Comparison of ENCODE assay signal across 10 mouse cellular contexts in genomic region chr14:32166062-32166441, GRCm38 (mm10). TPM values are rescaled to one million over a fixed set of nuclear protein-coding genes. Genes with fewer than 3 reads are reported as not detected.
DNase-seq lines count a peak whose midpoint lies in the region; ATAC-seq and TF ChIP-seq lines count a peak whose summit lies in the region.
"Had no signal": no experiment of that assay in that cellular context is flagged by ENCODE, and none has a peak within 500 bp of the region (broad histone marks: within the 10 kb centered on the region; RNA-seq: fewer than 3 reads in every experiment).

No protein-coding gene starts in this region.

- no peak for DNase-seq in heart, postnatal 10 days
- DNase-seq in hindbrain, embryonic 14.5 days (ENCODE audit: low spot score) = no peak
- peak; percentile 82 for DNase-seq in midbrain, embryonic 11.5 days (ENCODE audit: low spot score, missing footprints)
- no peak for DNase-seq in urinary bladder, postnatal 14 days (ENCODE audit: low spot score)
- DNase-seq in gastrocnemius, postnatal 25 days = no peak

- WGBS in heart, embryonic 14.5 days = 66% methylated on average over 2 of the region's 2 CpGs
- WGBS in bone marrow, adult 2 months = 6% methylated on average over 2 of the region's 2 CpGs
- 76% methylated on average over 2 of the region's 2 CpGs for WGBS in hindbrain, embryonic 14.5 days
- WGBS in midbrain, embryonic 11.5 days = 80% methylated on average over 2 of the region's 2 CpGs

- H3K27ac ChIP-seq in heart, embryonic 14.5 days (replicated peaks in 1 of 2; ENCODE audit: control insufficient read depth in 1 of 2, insufficient read depth in 1 of 2, low read depth in 2 of 2, low read length in 2 of 2) = no peak overlapping the region
- peak overlapping the region; percentile 19; the same call in 1 of the 2 replicates for H3K27ac ChIP-seq in bone marrow, adult 2 months (ENCODE audit: control insufficient read depth, insufficient read depth, low read depth, low read length, poor library complexity)
- H3K27ac ChIP-seq in hindbrain, embryonic 14.5 days = no peak overlapping the region
- H3K27ac ChIP-seq in midbrain, embryonic 11.5 days (ENCODE audit: low read depth, low read length) = no peak overlapping the region

- H3K4me1 ChIP-seq in heart, embryonic 14.5 days (ENCODE audit: control insufficient read depth in 2 of 2, insufficient read depth in 2 of 2, low read length in 2 of 2) = peaks cover 3 to 25% of the 10 kb centered on the region in 2 experiments; a peak in 3 of 4 replicates
- peaks cover 3% of the 10 kb centered on the region; the same call in 1 of the 2 replicates for H3K4me1 ChIP-seq in bone marrow, adult 2 months (ENCODE audit: control insufficient read depth, insufficient read depth, low read length)
- peaks cover 16% of the 10 kb centered on the region for H3K4me1 ChIP-seq in hindbrain, embryonic 14.5 days (replicated peaks; ENCODE audit: control insufficient read depth, insufficient read depth, low read length)
- peaks cover 9% of the 10 kb centered on the region for H3K4me1 ChIP-seq in midbrain, embryonic 11.5 days (ENCODE audit: control insufficient read depth, insufficient read depth, low read length)

- H3K9ac ChIP-seq in heart, embryonic 14.5 days (ENCODE audit: low read length) = peak overlapping the region; percentile 74
- 0 out of 2 replicates have a peak overlapping the region, but pooled peaks have one; percentile 66 for H3K9ac ChIP-seq in hindbrain, embryonic 14.5 days
- H3K9ac ChIP-seq in midbrain, embryonic 11.5 days (ENCODE audit: low read length) = no peak overlapping the region

- H3K4me2 ChIP-seq in heart, embryonic 14.5 days (ENCODE audit: low read length) = peak overlapping the region; percentile 95
- peak overlapping the region; percentile 98 for H3K4me2 ChIP-seq in hindbrain, embryonic 14.5 days (replicated peaks)
- peak overlapping the region; percentile 96 for H3K4me2 ChIP-seq in midbrain, embryonic 11.5 days

- no peak for ATAC-seq in heart, embryonic 14.5 days (ENCODE audit: insufficient number of reproducible peaks, insufficient read depth, low FRiP score, low read depth)
- ATAC-seq in hindbrain, embryonic 14.5 days (ENCODE audit: low FRiP score) = no peak
- ATAC-seq in midbrain, embryonic 11.5 days (ENCODE audit: low FRiP score) = no peak
- no peak for ATAC-seq in megakaryocyte-erythroid progenitor cell, adult 5-6 weeks (replicated peaks; ENCODE audit: low FRiP score, low TSS enrichment, poor library complexity, severe bottlenecking)

- peak overlapping the region in 1 of 2 experiments; percentile 62; a peak in 2 of 4 replicates for H3K4me3 ChIP-seq in heart, embryonic 14.5 days (ENCODE audit: control insufficient read depth in 1 of 2, insufficient read depth in 1 of 2, low read depth in 1 of 2, low read length in 2 of 2)
- peak overlapping the region; percentile 75 for H3K4me3 ChIP-seq in bone marrow, adult 2 months (replicated peaks; ENCODE audit: control insufficient read depth, low read depth, low read length)
- H3K4me3 ChIP-seq in hindbrain, embryonic 14.5 days (replicated peaks; ENCODE audit: low read length) = peak overlapping the region; percentile 41; the same call in 1 of the 2 replicates
- H3K4me3 ChIP-seq in midbrain, embryonic 11.5 days (ENCODE audit: low read depth, low read length) = peak overlapping the region; percentile 43; the same call in 1 of the 2 replicates

- intact Hi-C loops in heart, postnatal 10 days (cut with DNase I) = no loop called here

- H3K36me3 ChIP-seq in heart, embryonic 14.5 days (ENCODE audit: control insufficient read depth, insufficient read depth, low read length) = peaks cover 7% of the 10 kb centered on the region
- H3K36me3 ChIP-seq in hindbrain, embryonic 14.5 days (replicated peaks; ENCODE audit: control insufficient read depth, insufficient read depth) = 0 out of 2 replicates have a peak, but pooled peaks cover 2% of the 10 kb centered on the region
- H3K36me3 ChIP-seq in midbrain, embryonic 11.5 days (ENCODE audit: control insufficient read depth, insufficient read depth, low read length) = no peaks in the 10 kb centered on the region

- H3K9me3 ChIP-seq in heart, embryonic 14.5 days (ENCODE audit: control insufficient read depth, low read length) = no peaks in the 10 kb centered on the region
- no peaks in the 10 kb centered on the region for H3K9me3 ChIP-seq in hindbrain, embryonic 14.5 days (ENCODE audit: control insufficient read depth, low read length)
- no peaks in the 10 kb centered on the region for H3K9me3 ChIP-seq in midbrain, embryonic 11.5 days (ENCODE audit: control insufficient read depth, low read length)

- TF ChIP-seq POLR2A in bone marrow, adult 2 months (IDR thresholded peaks at IDR 0.05; ENCODE audit: borderline replicate concordance, control insufficient read depth, low read depth, low read length) = no peak

- no peaks in the 10 kb centered on the region for H3K27me3 ChIP-seq in heart, embryonic 14.5 days (ENCODE audit: control insufficient read depth, insufficient read depth, low read length)
- no peaks in the 10 kb centered on the region for H3K27me3 ChIP-seq in hindbrain, embryonic 14.5 days (ENCODE audit: control insufficient read depth, insufficient read depth, low read length)
- no peaks in the 10 kb centered on the region for H3K27me3 ChIP-seq in midbrain, embryonic 11.5 days (ENCODE audit: control insufficient read depth, insufficient read depth, low read length)

- TF ChIP-seq CTCF in bone marrow, adult 2 months (IDR thresholded peaks at IDR 0.05; ENCODE audit: control insufficient read depth, insufficient read depth, low read length) = no peak

RNA-seq across cellular contexts. Expression of gene Ncoa4, which starts 6.4 kb away (rescaled TPM):
- polyA plus RNA-seq in heart, embryonic 14.5 days (2014; fragmentation: Nextera tagmentation; extraction: Ambion mirVana) = 124 and 147 TPM in 2 replicates
- 100 to 1,000 TPM; 112 to 129 TPM for total RNA-seq in heart, postnatal 10 days (2021)
- 108 and 110 TPM in 2 replicates for polyA plus RNA-seq in bone marrow, adult 2 months (2011; ENCODE audit: insufficient read depth, insufficient read length, low replicate concordance, missing spikeins)
- 124 and 146 TPM in 2 replicates for polyA plus RNA-seq in hindbrain, embryonic 14.5 days (2014; fragmentation: Nextera tagmentation; extraction: Ambion mirVana)
- 106 and 111 TPM in 2 replicates for polyA plus RNA-seq in midbrain, embryonic 11.5 days (2014; fragmentation: Nextera tagmentation; extraction: Ambion mirVana)
- 48.1 and 49.3 TPM in 2 replicates for total RNA-seq in megakaryocyte-erythroid progenitor cell, adult 5-6 weeks (2014; fragmentation: Nextera tagmentation)
- 51.3 and 68.1 TPM in 2 replicates for total RNA-seq in megakaryocyte-erythroid progenitor cell, adult 5-6 weeks (2017)
- total RNA-seq in gastrocnemius, postnatal 25 days (2021) = 10 to 100 TPM; 59.2 to 65.4 TPM

RNA-seq across cellular contexts. Expression of gene Msmb, which starts 24.2 kb away (rescaled TPM):
- 0.55 TPM in 1 of 2 replicates, not detected in the other for polyA plus RNA-seq in heart, embryonic 14.5 days (2014; fragmentation: Nextera tagmentation; extraction: Ambion mirVana)
- not detected for total RNA-seq in heart, postnatal 10 days (2021)
- polyA plus RNA-seq in bone marrow, adult 2 months (2011; ENCODE audit: insufficient read depth, insufficient read length, low replicate concordance, missing spikeins) = not detected in 2 replicates
- not detected in 2 replicates for polyA plus RNA-seq in hindbrain, embryonic 14.5 days (2014; fragmentation: Nextera tagmentation; extraction: Ambion mirVana)
- polyA plus RNA-seq in midbrain, embryonic 11.5 days (2014; fragmentation: Nextera tagmentation; extraction: Ambion mirVana) = not detected in 2 replicates
- not detected in 2 replicates for total RNA-seq in megakaryocyte-erythroid progenitor cell, adult 5-6 weeks (2014; fragmentation: Nextera tagmentation)
- not detected in 2 replicates for total RNA-seq in megakaryocyte-erythroid progenitor cell, adult 5-6 weeks (2017)
- total RNA-seq in gastrocnemius, postnatal 25 days (2021) = not detected
- total RNA-seq: neutrophil, adult 5-6 weeks had no signal
- polyA plus RNA-seq: urinary bladder, adult 2 months had no signal

RNA-seq across cellular contexts. Expression of gene Timm23, which starts 35.6 kb away (rescaled TPM):
- polyA plus RNA-seq in heart, embryonic 14.5 days (2014; fragmentation: Nextera tagmentation; extraction: Ambion mirVana) = 317 and 326 TPM in 2 replicates
- total RNA-seq in heart, postnatal 10 days (2021) = 100 to 1,000 TPM; 159 to 184 TPM
- 13.1 and 14.7 TPM in 2 replicates for polyA plus RNA-seq in bone marrow, adult 2 months (2011; ENCODE audit: insufficient read depth, insufficient read length, low replicate concordance, missing spikeins)
- polyA plus RNA-seq in hindbrain, embryonic 14.5 days (2014; fragmentation: Nextera tagmentation; extraction: Ambion mirVana) = 244 and 255 TPM in 2 replicates
- polyA plus RNA-seq in midbrain, embryonic 11.5 days (2014; fragmentation: Nextera tagmentation; extraction: Ambion mirVana) = 271 and 283 TPM in 2 replicates
- 216 and 235 TPM in 2 replicates for total RNA-seq in megakaryocyte-erythroid progenitor cell, adult 5-6 weeks (2014; fragmentation: Nextera tagmentation)
- total RNA-seq in megakaryocyte-erythroid progenitor cell, adult 5-6 weeks (2017) = 189 and 199 TPM in 2 replicates
- 100 to 1,000 TPM; 173 to 190 TPM for total RNA-seq in gastrocnemius, postnatal 25 days (2021)

RNA-seq across cellular contexts. Expression of gene Parg, which starts 35.7 kb away (rescaled TPM):
- polyA plus RNA-seq in heart, embryonic 14.5 days (2014; fragmentation: Nextera tagmentation; extraction: Ambion mirVana) = 30.2 and 34.6 TPM in 2 replicates
- total RNA-seq in heart, postnatal 10 days (2021) = 10 to 100 TPM; 24.3 to 29.6 TPM
- 16.8 and 20.8 TPM in 2 replicates for polyA plus RNA-seq in bone marrow, adult 2 months (2011; ENCODE audit: insufficient read depth, insufficient read length, low replicate concordance, missing spikeins)
- polyA plus RNA-seq in hindbrain, embryonic 14.5 days (2014; fragmentation: Nextera tagmentation; extraction: Ambion mirVana) = 40.1 and 44.8 TPM in 2 replicates
- polyA plus RNA-seq in midbrain, embryonic 11.5 days (2014; fragmentation: Nextera tagmentation; extraction: Ambion mirVana) = 66.1 and 70.1 TPM in 2 replicates
- total RNA-seq in megakaryocyte-erythroid progenitor cell, adult 5-6 weeks (2014; fragmentation: Nextera tagmentation) = 31.5 and 33.9 TPM in 2 replicates
- total RNA-seq in megakaryocyte-erythroid progenitor cell, adult 5-6 weeks (2017) = 102 and 122 TPM in 2 replicates
- 10 to 100 TPM; 16.6 to 20.8 TPM for total RNA-seq in gastrocnemius, postnatal 25 days (2021)

Comparison
In these comparisons a context has a peak if more than half of its experiments do, and no peak if none do; other contexts are left out.
1. RNA of gene Timm23, which starts 35.6 kb away (polyA plus RNA-seq): 317 to 326 TPM in heart, embryonic 14.5 days, 271 to 283 TPM in midbrain, embryonic 11.5 days and 244 to 255 TPM in hindbrain, embryonic 14.5 days; 13.1 to 14.7 TPM in bone marrow, adult 2 months; every median in the first group is over 10 times any median in the second.
2. Peak in every context shown above with its lines, with median percentiles within 50 percentile points of each other: H3K4me2 ChIP-seq.